Mouse (Mus musculus) bone marrow, adult 2 months (tissue): ENCODE measurements around the gene Sdhaf4. TPM values are rescaled to one million over a fixed set of nuclear protein-coding genes. Genes with fewer than 3 reads are reported as not detected.
"Not testable (repeated sequence)": the region's sequence is repeated elsewhere in the genome, so short reads cannot be mapped to it uniquely, and the experiment has no call there.

ENCODE experiments used
- H3K27ac ChIP-seq: fragments of 200-500 bp; 2 replicates; pipeline ENCODE4 v1.5.1; 2012; ENCODE audit warnings: low read depth, mild to moderate bottlenecking, control low read depth, inconsistent platforms, low read length; ENCODE audit not compliant: control insufficient read depth, poor library complexity, insufficient read depth
- H3K4me1 ChIP-seq: fragments of 200-500 bp; 2 replicates; pipeline ENCODE4 v1.6.1; 2011; ENCODE audit warnings: low read length; ENCODE audit not compliant: control insufficient read depth, insufficient read depth
- H3K4me3 ChIP-seq: fragments of 200-500 bp; replicated peaks from 2 replicates; pipeline ENCODE3; 2011; ENCODE audit warnings: mild to moderate bottlenecking, low read depth, low read length, control low read depth; ENCODE audit not compliant: control insufficient read depth
- CTCF ChIP-seq: fragments of 200-500 bp; IDR thresholded peaks from 2 replicates; pipeline ENCODE4 v1.5.1; 2011; ENCODE audit warnings: low read length, control low read depth; ENCODE audit not compliant: control insufficient read depth, insufficient read depth
- POLR2A ChIP-seq: fragments of 200-500 bp; IDR thresholded peaks from 2 replicates; pipeline ENCODE4 v1.6.1; 2011; ENCODE audit warnings: low read depth, mild to moderate bottlenecking, control low read depth, low read length, borderline replicate concordance; ENCODE audit not compliant: control insufficient read depth
- WGBS: fragments of 180-500 bp; shearing (Covaris S2); methylation state at CpG from one replicate; pipeline ENCODE4 v1.1.7; 2018; 5-methylcytosine and 5-hydroxymethylcytosine counted together
- polyA plus RNA-seq: library from polyadenylated mRNA; stranded (reverse); fragments of >200 nt; gene quantifications from 2 replicates; pipeline ENCODE4 v1.2.4, GENCODE M21; 2011; ENCODE audit warnings: low replicate concordance; ENCODE audit not compliant: missing spikeins, insufficient read depth, insufficient read length

Gene Sdhaf4
- polyA plus RNA-seq, 1 experiment, result 13.6 TPM

DNA sequence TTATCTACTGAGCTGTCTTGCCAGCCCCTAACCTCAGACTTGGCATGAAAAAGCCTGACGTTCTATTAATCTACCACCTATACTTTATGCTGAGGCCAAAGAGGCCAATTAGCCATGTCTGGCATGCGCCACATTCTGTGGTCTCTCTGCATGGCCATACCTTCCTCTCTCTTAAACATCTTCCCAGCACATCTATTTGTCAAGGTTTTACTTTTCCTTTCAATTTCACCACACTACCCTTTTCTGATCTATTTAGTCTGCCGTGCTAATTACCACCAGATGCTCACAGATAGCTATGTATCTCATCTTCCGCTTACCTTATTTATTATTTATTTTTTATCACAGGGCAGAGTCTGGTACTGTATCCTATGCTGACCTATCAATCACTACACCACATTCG is 6.1 kb downstream of the Sdhaf4 start:
- TF ChIP-seq POLR2A (no peak), CTCF (no peak)
- no peak overlapping the region for H3K27ac ChIP-seq
- H3K4me3 ChIP-seq, result no peak overlapping the region
- H3K4me1 ChIP-seq, result no peaks in the 10 kb centered on the region
- WGBS, result 68% methylated on average over 5 of the region's 5 CpGs

DNA sequence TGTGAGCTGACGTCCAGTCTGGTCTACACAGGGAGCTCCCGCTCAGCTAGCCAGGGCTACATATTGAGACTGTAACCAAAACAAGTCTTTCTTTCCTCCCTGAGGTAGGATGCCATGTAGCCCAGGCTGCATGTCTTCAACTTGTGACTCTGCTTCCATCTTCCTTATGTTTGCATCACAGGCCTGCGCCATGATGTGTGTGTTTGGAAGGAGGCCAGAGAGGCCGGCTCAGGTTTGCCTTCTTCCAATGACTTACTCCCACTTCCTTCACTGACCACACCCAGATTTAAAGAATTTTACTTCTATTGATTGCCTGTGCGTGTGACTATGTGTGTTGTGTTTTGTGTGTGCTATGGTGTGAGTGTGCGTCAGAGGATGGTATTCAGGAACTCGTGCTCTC is 6.6 kb downstream of the Sdhaf4 start:
- no peaks in the 10 kb centered on the region for H3K4me1 ChIP-seq
- TF ChIP-seq POLR2A (no peak), CTCF (no peak)
- H3K27ac ChIP-seq, result no peak overlapping the region
- no peak overlapping the region for H3K4me3 ChIP-seq
- 85% methylated on average over 7 of the region's 7 CpGs for WGBS

DNA sequence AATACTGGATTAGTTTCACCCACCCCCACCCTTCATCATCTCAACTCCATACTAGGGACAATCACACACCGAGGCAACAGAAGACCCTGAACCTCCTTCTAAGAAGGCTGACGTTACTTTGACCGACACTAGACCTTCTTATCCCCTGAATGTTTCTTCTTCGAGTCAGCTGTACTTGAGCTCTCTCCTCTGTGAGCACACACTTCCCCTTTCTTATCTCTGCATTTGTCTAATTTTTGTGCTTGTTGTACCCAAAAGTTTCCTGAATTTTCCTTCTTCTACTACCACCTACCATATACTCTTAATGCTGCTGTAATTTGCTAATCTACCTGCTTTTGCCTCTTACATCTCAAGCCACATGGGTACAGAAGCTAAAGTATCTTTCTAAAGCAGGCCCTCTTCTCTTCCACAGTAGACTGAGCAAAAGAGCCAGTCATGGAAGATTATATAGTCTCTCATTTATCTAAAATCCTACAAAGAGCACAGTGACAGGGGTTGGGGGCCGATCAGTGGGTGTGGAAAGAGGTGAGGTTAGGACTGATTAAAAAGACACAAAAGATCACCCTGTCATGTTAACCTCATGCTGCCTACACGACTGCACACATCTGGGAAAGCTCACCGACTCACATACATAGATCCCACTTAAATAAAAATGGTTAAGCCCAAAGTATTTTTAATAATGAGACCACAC is 7.2 kb downstream of the Sdhaf4 start:
- Histone ChIP-seq H3K27ac (no peak overlapping the region), H3K4me3 (no peak overlapping the region), H3K4me1 (no peaks in the 10 kb centered on the region)
- WGBS, result 77% methylated on average over 7 of the region's 7 CpGs
- no peak for TF ChIP-seq CTCF
- no peak for TF ChIP-seq POLR2A

DNA sequence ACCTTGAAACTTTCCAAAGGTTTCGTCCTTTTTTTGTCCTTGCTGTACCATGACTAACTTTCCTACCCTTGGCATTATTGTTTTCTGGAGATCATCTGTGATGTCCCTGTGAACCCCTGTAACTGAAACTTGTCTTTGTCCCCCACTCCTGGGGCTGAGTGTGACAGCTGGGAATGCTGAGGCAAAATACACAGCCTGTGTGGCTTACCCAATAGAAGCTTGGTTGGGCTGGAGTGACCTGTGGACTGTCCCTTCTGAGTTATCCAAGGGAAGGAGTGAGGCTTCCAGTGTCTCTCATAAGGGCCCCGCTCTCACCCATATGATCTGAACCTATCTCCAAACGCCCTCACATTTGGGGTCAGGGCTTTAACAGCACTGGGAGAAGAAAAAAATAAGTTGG is 8.0 kb downstream of the Sdhaf4 start:
- Histone ChIP-seq H3K4me3 (no peak overlapping the region), H3K4me1 (no peaks in the 10 kb centered on the region), H3K27ac (no peak overlapping the region)
- 91% methylated on average over 3 of the region's 3 CpGs for WGBS
- TF ChIP-seq CTCF, result no peak

DNA sequence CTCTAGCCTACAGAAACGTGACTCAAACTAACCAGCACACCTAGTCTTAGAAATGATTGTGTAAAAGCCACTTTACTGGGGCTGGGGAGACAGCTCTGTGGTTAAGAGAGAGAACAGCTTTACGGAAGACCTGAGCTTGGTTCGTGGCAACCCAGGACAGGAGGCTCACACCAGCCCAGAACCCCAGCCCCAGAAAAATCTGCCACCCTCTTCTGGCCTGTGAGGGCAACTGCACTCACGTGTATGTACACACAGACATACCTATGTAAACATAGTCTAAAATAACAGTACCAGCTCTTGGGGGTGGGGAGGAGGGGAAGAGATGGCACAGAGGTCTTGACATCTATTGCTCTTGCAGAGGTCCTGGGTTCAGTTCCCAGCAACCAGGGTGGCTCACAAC is 10.0 kb downstream of the Sdhaf4 start:
- Histone ChIP-seq H3K27ac (no peak overlapping the region), H3K4me3 (no peak overlapping the region), H3K4me1 (no peaks in the 10 kb centered on the region)
- no peak for TF ChIP-seq CTCF
- WGBS, result 91% methylated on average over 4 of the region's 4 CpGs

DNA sequence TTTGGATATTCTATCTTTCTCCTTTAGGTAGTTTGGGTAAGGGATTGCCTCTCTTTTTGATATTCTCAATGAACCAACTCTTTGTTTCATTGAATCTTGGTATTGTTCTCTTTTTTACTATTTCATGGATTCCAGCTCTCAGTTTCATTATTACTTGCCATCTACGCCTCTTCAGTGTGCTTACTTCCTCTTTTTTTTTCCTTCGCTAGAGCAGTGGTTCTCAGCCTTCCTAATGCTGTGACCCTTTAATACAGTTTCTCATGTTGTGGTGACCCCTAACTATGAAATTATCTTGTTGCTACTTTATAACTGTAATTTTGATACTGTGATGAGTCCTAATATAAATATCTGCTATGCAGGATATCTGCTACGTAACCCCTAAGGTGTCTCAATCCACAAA is 22.3 kb downstream of the Sdhaf4 start:
- Histone ChIP-seq H3K4me3 (no peak overlapping the region), H3K27ac (no peak overlapping the region), H3K4me1 (no peaks in the 10 kb centered on the region)
- TF ChIP-seq CTCF, result no peak
- TF ChIP-seq POLR2A, result no peak
- 33% methylated on average over 3 of the region's 3 CpGs for WGBS

DNA sequence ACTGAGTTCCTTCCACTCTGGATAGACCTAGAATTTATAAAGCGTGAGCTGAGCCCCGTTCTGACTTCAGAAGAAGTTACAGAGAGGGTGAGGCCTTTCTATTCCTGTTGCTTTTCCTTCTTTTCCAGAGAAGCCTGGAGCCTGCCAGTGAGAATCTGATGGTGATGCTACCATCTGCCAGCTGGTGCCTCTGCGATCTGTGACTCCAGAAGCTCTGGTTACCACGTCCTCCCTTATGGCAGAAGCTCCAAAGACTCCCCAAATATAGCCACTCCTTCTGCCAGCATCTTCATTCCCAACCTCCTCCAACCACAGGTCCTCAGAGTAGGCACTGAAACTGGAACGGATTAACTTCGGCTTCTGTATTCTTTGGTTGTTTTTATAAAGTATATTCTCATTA is 27.2 kb downstream of the Sdhaf4 start:
- WGBS, result 80% methylated on average over 6 of the region's 6 CpGs
- TF ChIP-seq POLR2A, result no peak
- no peak for TF ChIP-seq CTCF
- no peak overlapping the region for H3K4me3 ChIP-seq

DNA sequence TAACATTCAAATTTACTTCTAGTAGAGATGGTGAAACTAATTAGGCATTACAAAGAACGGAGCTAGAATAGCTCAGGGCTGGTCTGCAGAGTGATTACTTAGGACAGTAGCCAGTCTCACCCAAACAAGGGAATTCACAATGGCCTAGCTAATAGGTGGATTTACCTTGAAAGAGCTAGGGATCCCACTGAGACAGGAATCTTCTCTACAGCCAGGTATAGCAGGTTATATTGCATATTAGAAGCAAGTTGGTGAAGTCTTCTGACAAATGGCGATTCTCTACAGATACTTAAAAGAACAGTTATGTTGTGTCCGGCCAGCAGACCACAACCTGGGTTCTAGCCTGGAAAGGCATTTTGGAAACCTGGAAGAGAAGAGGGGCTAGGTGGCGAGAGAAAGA is 34.3 kb downstream of the Sdhaf4 start:
- WGBS, result 80% methylated on average over 4 of the region's 4 CpGs
- H3K27ac ChIP-seq, H3K4me3 ChIP-seq, H3K4me1 ChIP-seq: not testable (repeated sequence)

More for the DNA sequence above, 27.2 kb downstream of the Sdhaf4 start:
- H3K27ac ChIP-seq, result no peak overlapping the region
- no peaks in the 10 kb centered on the region for H3K4me1 ChIP-seq

DNA sequence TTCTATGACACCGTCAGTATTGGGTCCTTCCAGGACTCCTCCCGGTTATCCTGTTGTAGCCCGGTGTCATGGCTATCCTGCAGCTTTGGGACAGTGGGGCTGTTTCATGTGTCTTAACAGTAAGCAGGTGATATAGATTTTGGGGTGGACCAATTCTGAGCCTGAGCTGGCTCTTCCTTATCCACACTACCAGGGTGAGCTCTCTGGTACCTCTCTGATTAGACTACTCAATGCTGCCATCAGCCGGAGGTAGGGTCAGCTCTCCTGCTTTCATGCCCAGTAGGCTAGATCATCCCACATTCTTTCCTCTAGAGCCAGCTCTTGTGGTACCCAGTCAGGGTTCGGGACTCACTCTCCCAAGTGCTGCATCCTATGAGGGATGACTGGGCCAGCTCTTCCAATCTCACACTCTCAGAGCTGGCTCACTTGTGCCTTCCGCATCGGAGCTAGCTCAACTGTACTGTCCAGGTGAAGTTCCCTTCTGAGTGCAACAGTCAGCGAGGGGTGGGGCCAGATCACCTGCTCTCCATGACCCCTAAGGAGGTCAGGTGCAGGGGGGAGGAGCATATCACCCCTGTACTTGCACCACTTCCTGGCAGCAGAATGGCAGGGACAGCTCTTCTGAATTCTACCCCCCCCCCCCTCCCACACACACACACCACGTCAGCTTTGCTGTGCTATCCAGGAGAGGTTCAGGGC is 37.3 kb downstream of the Sdhaf4 start:
- WGBS, result 80% methylated on average over 9 of the region's 9 CpGs
- Histone ChIP-seq H3K27ac (peak overlapping the region; percentile 44; the same call in 1 of the 2 replicates), H3K4me1 (peaks cover 2% of the 10 kb centered on the region; the same call in 1 of the 2 replicates), H3K4me3 (no peak overlapping the region)
- TF ChIP-seq CTCF, result no peak
- no peak for TF ChIP-seq POLR2A
